Mouse (Mus musculus): ENCODE results near the gene Anks1b. TPM values are rescaled to one million over a fixed set of nuclear protein-coding genes. Genes with fewer than 3 reads are reported as not detected.

Gene Anks1b
- polyA plus RNA-seq, 1 experiment, result 0.03 TPM

- Histone ChIP-seq H3K4me3 (ENCODE audit: low read depth, low read length) (no peak overlapping the region), H3K36me3 (ENCODE audit: control insufficient read depth, insufficient read depth, low read length) (no peaks in the 10 kb centered on the region), H3K27ac (ENCODE audit: insufficient read depth, low read depth, low read length) (no peak overlapping the region), H3K4me1 (ENCODE audit: control insufficient read depth, insufficient read depth, insufficient read length, low read length) (no peaks in the 10 kb centered on the region), H3K27me3 (ENCODE audit: control insufficient read depth, insufficient read depth, low read length) (no peaks in the 10 kb centered on the region)
- 76% methylated on average over 14 of the region's 14 CpGs for WGBS
- no peak for TF ChIP-seq CTCF (IDR thresholded peaks at IDR 0.05; ENCODE audit: extremely low read depth, insufficient read length, insufficient replicate concordance, low read depth, low read length)
- no peak for TF ChIP-seq POLR2A (IDR thresholded peaks at IDR 0.05; ENCODE audit: low read depth, low read length)
Observed at GRCm38 (mm10) chr10:90942001-90942700, 1068.8 kb downstream of the Anks1b start.

- TF ChIP-seq POLR2A (IDR thresholded peaks at IDR 0.05; ENCODE audit: low read depth, low read length) (no peak), CTCF (IDR thresholded peaks at IDR 0.05; ENCODE audit: extremely low read depth, insufficient read length, insufficient replicate concordance, low read depth, low read length) (no peak)
- H3K4me1 ChIP-seq (ENCODE audit: control insufficient read depth, insufficient read depth, insufficient read length, low read length), result no peaks in the 10 kb centered on the region
- WGBS, result 92% methylated on average over 6 of the region's 6 CpGs
Observed at GRCm38 (mm10) chr10:90947043-90947442, 1073.7 kb downstream of the Anks1b start.

GRCm38 (mm10) chr10:90947608-90948373, 1074.5 kb downstream of the Anks1b start:
- TF ChIP-seq CTCF (IDR thresholded peaks at IDR 0.05; ENCODE audit: extremely low read depth, insufficient read length, insufficient replicate concordance, low read depth, low read length), result no peak
- TF ChIP-seq POLR2A (IDR thresholded peaks at IDR 0.05; ENCODE audit: low read depth, low read length), result no peak
- H3K27me3 ChIP-seq (ENCODE audit: control insufficient read depth, insufficient read depth, low read length), result no peaks in the 10 kb centered on the region
- no peaks in the 10 kb centered on the region for H3K4me1 ChIP-seq (ENCODE audit: control insufficient read depth, insufficient read depth, insufficient read length, low read length)
- no peaks in the 10 kb centered on the region for H3K36me3 ChIP-seq (ENCODE audit: control insufficient read depth, insufficient read depth, low read length)
- H3K27ac ChIP-seq (ENCODE audit: insufficient read depth, low read depth, low read length), result no peak overlapping the region
- no peak overlapping the region for H3K4me3 ChIP-seq (ENCODE audit: low read depth, low read length)
- 88% methylated on average over 18 of the region's 18 CpGs for WGBS

More at GRCm38 (mm10) chr10:90947043-90947442, 1073.7 kb downstream of the Anks1b start:
- H3K27ac ChIP-seq (ENCODE audit: insufficient read depth, low read depth, low read length), result no peak overlapping the region
- no peak overlapping the region for H3K4me3 ChIP-seq (ENCODE audit: low read depth, low read length)
- no peaks in the 10 kb centered on the region for H3K36me3 ChIP-seq (ENCODE audit: control insufficient read depth, insufficient read depth, low read length)
- H3K27me3 ChIP-seq (ENCODE audit: control insufficient read depth, insufficient read depth, low read length), result no peaks in the 10 kb centered on the region

GRCm38 (mm10) chr10:90953103-90953709, 1079.9 kb downstream of the Anks1b start:
- H3K27ac ChIP-seq (ENCODE audit: insufficient read depth, low read depth, low read length), result no peak overlapping the region
- H3K36me3 ChIP-seq (ENCODE audit: control insufficient read depth, insufficient read depth, low read length), result no peaks in the 10 kb centered on the region
- 90% methylated on average over 15 of the region's 15 CpGs for WGBS
- TF ChIP-seq CTCF (IDR thresholded peaks at IDR 0.05; ENCODE audit: extremely low read depth, insufficient read length, insufficient replicate concordance, low read depth, low read length) (no peak), POLR2A (IDR thresholded peaks at IDR 0.05; ENCODE audit: low read depth, low read length) (no peak)
- no peaks in the 10 kb centered on the region for H3K4me1 ChIP-seq (ENCODE audit: control insufficient read depth, insufficient read depth, insufficient read length, low read length)
- no peak overlapping the region for H3K4me3 ChIP-seq (ENCODE audit: low read depth, low read length)
- no peaks in the 10 kb centered on the region for H3K27me3 ChIP-seq (ENCODE audit: control insufficient read depth, insufficient read depth, low read length)

GRCm38 (mm10) chr10:90953821-90954220, 1080.5 kb downstream of the Anks1b start:
- no peaks in the 10 kb centered on the region for H3K4me1 ChIP-seq (ENCODE audit: control insufficient read depth, insufficient read depth, insufficient read length, low read length)
- WGBS, result 78% methylated on average over 6 of the region's 6 CpGs
- H3K36me3 ChIP-seq (ENCODE audit: control insufficient read depth, insufficient read depth, low read length), result no peaks in the 10 kb centered on the region
- no peaks in the 10 kb centered on the region for H3K27me3 ChIP-seq (ENCODE audit: control insufficient read depth, insufficient read depth, low read length)
- no peak overlapping the region for H3K27ac ChIP-seq (ENCODE audit: insufficient read depth, low read depth, low read length)
- H3K4me3 ChIP-seq (ENCODE audit: low read depth, low read length), result no peak overlapping the region
- TF ChIP-seq POLR2A (IDR thresholded peaks at IDR 0.05; ENCODE audit: low read depth, low read length) (no peak), CTCF (IDR thresholded peaks at IDR 0.05; ENCODE audit: extremely low read depth, insufficient read length, insufficient replicate concordance, low read depth, low read length) (no peak)

- Histone ChIP-seq H3K27me3 (ENCODE audit: control insufficient read depth, insufficient read depth, low read length) (no peaks in the 10 kb centered on the region), H3K4me1 (ENCODE audit: control insufficient read depth, insufficient read depth, insufficient read length, low read length) (no peaks in the 10 kb centered on the region), H3K27ac (ENCODE audit: insufficient read depth, low read depth, low read length) (no peak overlapping the region), H3K36me3 (ENCODE audit: control insufficient read depth, insufficient read depth, low read length) (no peaks in the 10 kb centered on the region), H3K4me3 (ENCODE audit: low read depth, low read length) (no peak overlapping the region)
- 71% methylated on average over 7 of the region's 7 CpGs for WGBS
- TF ChIP-seq CTCF (IDR thresholded peaks at IDR 0.05; ENCODE audit: extremely low read depth, insufficient read length, insufficient replicate concordance, low read depth, low read length), result no peak
- no peak for TF ChIP-seq POLR2A (IDR thresholded peaks at IDR 0.05; ENCODE audit: low read depth, low read length)
Observed at GRCm38 (mm10) chr10:90960374-90960773, 1087.1 kb downstream of the Anks1b start.

- no peak overlapping the region for H3K4me3 ChIP-seq (ENCODE audit: low read depth, low read length)
- H3K4me1 ChIP-seq (ENCODE audit: control insufficient read depth, insufficient read depth, insufficient read length, low read length), result no peaks in the 10 kb centered on the region
- peaks cover 10% of the 10 kb centered on the region for H3K27me3 ChIP-seq (ENCODE audit: control insufficient read depth, insufficient read depth, low read length)
- H3K27ac ChIP-seq (ENCODE audit: insufficient read depth, low read depth, low read length), result no peak overlapping the region
- 18% methylated on average over 9 of the region's 9 CpGs for WGBS
- no peak for TF ChIP-seq POLR2A (IDR thresholded peaks at IDR 0.05; ENCODE audit: low read depth, low read length)
- TF ChIP-seq CTCF (IDR thresholded peaks at IDR 0.05; ENCODE audit: extremely low read depth, insufficient read length, insufficient replicate concordance, low read depth, low read length), result no peak
- no peaks in the 10 kb centered on the region for H3K36me3 ChIP-seq (ENCODE audit: control insufficient read depth, insufficient read depth, low read length)
Observed at GRCm38 (mm10) chr10:90964511-90964910, 1091.2 kb downstream of the Anks1b start.

All from small intestine, adult 2 months (tissue).